Mouse (Mus musculus): ENCODE data around the gene Dnmt1.

Dnmt1 gene

GRCm38 (mm10) chr9:20886563-20886962 is 73.1 kb downstream of the Dnmt1 start:
- no peak for DNase-seq (ENCODE audit: low read depth, low spot score)

GRCm38 (mm10) chr9:20879097-20879792 is 80.4 kb downstream of the Dnmt1 start, which contains the start of gene Angptl6:
Gene Angptl6, minus strand, starts transcription at chr9:20879727.
- no peak for DNase-seq (ENCODE audit: low read depth, low spot score)

DNA sequence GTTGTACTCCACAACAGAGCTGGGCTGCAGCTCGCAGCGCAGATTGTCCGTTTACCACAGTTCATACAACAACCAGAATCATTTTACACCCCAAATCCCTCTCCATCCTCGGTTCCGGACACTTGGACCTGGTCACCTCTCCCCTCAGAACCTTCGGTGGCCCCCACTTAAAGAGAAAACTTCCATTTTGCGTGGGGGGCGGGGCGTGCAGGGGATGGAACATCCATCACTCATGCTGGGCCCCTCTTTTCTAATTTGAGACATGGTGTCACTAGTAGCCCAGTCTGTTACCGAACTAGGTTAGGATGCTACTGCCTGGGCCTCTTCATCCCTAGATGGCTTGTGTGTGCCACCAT is 81.0 kb downstream of the Dnmt1 start:
- DNase-seq (ENCODE audit: low read depth, low spot score), result no peak

DNA sequence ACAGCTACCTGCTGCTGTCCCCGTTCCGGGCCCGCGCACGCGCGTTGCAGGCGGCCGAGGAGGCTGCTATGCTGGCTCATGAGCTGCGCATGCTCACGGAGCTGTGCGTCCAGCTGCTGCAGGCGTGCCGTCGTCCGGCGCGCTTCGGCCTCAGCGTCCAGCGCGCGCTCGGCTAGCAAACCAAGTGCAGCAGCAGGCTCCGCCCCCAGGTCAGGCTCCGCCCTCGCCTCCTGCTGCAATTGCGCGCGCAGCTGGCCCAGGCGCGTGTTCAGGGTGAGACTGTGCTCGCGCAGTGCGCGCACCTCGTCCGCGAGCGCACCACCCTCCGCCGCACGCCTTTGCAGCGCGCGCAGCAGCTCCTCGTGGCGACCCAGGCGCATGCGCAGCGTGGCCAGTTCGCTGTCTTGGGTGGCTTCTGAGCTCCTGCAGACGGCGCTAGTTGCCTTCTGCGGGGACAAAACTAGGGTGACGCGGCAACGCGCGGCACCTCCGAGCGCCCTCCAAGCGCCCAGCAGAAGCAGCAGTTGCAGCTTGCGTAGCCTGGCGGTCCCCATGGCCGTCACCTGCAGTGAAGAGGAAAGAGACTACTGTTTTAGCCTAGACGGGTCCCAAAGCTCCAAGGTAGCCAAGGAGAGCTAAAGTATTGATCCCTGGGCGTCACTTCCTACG is 81.5 kb downstream of the Dnmt1 start:
- DNase-seq (ENCODE audit: low read depth, low spot score), result peak; percentile 97

DNA sequence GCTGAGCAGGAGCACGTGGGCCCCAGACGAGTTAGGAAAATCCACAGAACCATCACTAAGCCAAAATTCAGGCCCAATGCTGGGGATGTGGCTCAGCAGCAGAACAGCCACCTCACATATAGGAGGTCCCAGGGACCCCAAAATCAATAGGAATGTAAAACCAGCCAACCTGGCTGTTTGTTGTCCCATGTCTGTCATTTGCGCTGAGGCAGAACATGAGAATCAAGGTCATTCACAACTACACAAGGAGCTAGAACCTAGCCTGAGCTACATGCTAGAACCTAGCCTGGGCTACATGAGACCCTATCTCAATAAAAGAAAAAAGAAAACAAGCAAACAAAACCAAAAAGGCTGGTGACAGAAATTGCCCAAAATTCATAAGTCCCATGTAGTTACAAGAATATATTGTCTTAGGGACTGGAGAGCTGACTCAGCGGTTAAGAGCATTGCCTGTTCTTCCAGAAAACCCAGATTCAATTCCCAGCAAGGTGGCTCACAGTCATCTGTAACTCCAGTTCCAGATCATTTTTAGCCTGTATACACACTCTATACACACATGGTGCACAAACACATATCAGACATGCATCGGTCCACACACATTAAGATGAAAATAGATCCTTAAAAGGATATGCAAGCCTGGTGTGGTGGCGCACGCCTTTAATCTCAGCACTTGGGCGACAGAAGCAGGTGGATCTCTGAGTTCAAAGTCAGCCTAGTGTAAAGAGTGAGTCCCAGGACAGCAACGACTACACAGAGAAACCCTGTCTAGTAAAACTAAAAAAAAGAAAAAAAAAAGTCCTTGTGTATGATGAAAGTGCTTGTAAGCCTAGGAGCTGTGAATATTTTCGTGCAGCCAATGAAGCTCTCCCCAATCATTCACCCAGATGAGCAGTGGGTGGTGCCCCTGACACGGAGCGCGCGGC is 82.3 kb downstream of the Dnmt1 start:
- DNase-seq (ENCODE audit: low read depth, low spot score), result no peak

DNA sequence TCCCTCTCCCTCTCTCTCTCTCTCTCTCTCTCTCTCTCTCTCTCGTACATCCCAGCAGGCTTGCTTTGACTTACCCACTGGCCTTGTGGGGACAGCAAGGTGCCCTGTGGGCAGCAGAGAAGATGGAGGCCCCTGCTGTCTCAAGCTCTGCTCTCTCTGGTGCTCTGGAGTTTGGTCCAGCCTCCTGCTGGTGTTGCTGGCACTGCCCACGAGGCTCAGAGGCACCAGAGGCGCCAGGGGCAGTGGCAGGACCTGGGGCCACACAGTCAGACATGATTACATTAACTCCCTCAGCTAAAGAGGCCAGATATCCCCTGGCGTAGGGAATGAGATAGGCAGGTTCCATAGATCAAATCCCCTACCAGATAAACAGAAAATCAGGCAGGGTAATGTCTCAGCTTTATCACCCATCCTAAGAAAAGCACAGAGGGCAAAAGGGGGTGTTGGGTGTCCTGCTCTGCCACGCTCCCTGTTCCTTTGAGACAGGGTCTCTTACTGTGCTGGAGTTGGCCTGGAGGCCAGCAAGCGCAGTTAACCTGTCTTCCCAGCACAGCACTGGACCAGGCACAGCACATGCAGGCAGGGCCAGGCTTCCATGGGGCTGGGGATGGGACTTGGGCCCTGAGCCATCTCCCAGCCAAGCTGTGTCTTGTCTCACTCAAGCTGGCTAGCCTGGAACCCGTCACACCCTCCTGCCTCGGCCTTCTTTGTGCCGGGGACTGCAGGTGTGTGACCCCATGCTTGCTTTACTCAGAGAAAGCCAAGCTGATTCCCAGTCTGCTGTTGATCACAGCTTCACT is 83.2 kb downstream of the Dnmt1 start:
- DNase-seq (ENCODE audit: low read depth, low spot score), result no peak

- peak; percentile 41 for DNase-seq (ENCODE audit: low read depth, low spot score)
Observed at GRCm38 (mm10) chr9:20875021-20875790, 84.5 kb downstream of the Dnmt1 start.

GRCm38 (mm10) chr9:20873521-20873920 is 86.2 kb downstream of the Dnmt1 start:
- DNase-seq (ENCODE audit: low read depth, low spot score), result no peak

DNA sequence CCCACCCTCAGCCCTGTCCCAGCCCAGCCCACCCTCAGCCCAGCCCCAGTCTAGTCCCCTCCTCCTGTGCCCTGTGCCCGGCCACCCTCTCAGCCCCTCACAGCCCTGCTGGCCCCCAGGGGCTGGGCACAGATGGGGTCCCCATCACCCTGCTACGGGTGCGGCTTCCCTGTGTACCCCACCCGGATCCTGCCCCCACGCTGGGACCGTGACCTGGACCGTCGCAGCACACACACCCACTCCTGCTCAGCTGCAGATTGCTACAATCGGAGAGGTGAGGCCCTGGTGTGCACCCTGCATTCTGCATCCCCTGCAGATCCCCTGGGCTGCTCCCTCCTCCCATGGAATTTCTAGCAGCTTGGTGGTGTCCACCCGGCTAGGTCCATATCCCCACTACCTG is 86.7 kb downstream of the Dnmt1 start:
- no peak for DNase-seq (ENCODE audit: low read depth, low spot score)

DNA sequence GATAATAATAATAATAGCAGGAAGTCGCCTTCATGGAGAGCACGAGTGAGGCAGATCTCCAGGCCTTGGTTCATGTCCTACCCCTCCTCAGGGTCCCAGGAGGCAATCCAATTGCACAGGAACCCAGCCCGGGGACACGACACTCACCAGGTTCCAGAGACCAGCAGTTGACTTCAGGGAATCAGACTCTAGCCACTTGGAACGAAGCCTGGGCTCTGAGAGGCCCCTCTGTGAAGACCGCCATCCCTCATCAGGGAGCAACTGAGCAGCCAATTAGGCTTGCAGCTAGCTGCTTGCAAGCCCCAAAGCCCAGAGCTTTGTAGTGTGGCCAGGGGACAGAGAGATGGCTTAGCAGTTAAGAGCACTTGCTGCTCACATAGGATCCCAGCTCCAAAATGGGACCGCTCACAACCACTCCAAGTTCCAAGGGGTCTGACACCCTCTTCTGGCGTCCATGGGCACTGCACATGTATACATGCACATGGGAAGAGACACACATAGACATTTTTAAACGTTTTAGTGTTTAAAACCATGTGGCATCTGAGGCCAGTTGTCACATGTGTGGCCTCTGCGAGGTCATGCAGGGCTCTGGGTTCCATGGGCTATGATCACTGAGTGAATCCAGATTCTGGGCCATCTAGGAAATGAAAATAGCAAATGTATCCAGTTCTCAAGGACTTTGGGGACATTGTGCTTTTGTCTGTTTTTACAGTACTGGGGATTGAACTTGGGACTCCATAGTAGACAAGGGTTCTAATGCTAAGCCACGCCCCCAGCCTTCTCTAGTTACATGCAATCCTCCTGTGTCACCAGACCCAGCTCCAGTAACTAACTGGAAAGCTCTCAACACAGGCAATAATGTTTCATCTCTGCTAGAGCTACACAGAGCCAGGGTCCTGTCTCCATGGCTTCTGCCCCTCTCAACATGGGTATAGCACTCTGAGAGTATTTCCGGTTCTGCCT is 89.2 kb downstream of the Dnmt1 start:
- DNase-seq (ENCODE audit: low read depth, low spot score), result no peak

- DNase-seq (ENCODE audit: low read depth, low spot score), result no peak
Observed at GRCm38 (mm10) chr9:20869246-20869645, 90.4 kb downstream of the Dnmt1 start.

- DNase-seq (ENCODE audit: low read depth, low spot score), result no peak
Observed at GRCm38 (mm10) chr9:20868448-20869001, 91.2 kb downstream of the Dnmt1 start, which contains the start of gene A230050P20Rik. Gene A230050P20Rik, plus strand, starts transcription at chr9:20868642.

- DNase-seq (ENCODE audit: low read depth, low spot score), result no peak
Observed at GRCm38 (mm10) chr9:20866879-20867278, 92.8 kb downstream of the Dnmt1 start.

- DNase-seq (ENCODE audit: low read depth, low spot score), result no peak
Observed at GRCm38 (mm10) chr9:20862225-20862624, 97.5 kb downstream of the Dnmt1 start.

GRCm38 (mm10) chr9:20861821-20862220 is 97.9 kb downstream of the Dnmt1 start:
- DNase-seq (ENCODE audit: low read depth, low spot score), result no peak

DNA sequence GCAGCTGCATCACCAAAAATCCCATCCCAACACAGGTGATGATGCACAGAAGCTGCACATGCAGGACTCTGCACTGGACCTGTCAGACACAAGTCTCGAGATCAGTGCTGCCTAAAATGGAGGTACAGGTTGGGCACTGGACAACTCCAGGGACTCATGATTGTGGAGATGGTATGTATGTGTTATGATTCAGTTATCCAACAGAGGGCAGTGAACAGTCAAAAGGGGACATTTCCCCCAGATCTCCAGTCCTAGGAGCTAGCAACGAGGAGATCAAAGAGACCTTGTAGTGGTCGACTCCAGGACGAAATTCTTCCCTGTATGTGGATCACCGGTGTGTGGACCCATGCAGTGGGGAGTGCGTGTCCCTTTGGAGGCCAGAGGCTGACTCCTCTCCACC is 99.8 kb downstream of the Dnmt1 start:
- DNase-seq (ENCODE audit: low read depth, low spot score), result no peak
